Mouse (Mus musculus) forebrain, embryonic 11.5 days (tissue): ENCODE data around the gene Fam49a. TPM values are rescaled to one million over a fixed set of nuclear protein-coding genes. Genes with fewer than 3 reads are reported as not detected.
"Not testable (repeated sequence)": the region's sequence is repeated elsewhere in the genome, so short reads cannot be mapped to it uniquely, and the experiment has no call there.

ENCODE experiments used
- ATAC-seq: fragments of 200-750 bp; cut with Nextera tagmentation; replicated peaks from 2 replicates; pipeline ENCODE4 v1.8.0; 2017; ENCODE audit warnings: moderate TSS enrichment; ENCODE audit not compliant: low FRiP score
- DNase-seq: peaks from one replicate; pipeline ENCODE4 v3.0.0-alpha.2; 2017; ENCODE audit warnings: low spot score
- H3K27ac ChIP-seq: fragments of 300-500 bp; sonication (generic); 2 replicates; pipeline ENCODE4 v1.5.1; 2014; ENCODE audit warnings: low read depth, low read length
- H3K27me3 ChIP-seq: fragments of 300-500 bp; sonication (generic); 2 replicates; pipeline ENCODE4 v1.6.1; 2014; ENCODE audit warnings: mild to moderate bottlenecking, low read length, mixed read lengths; ENCODE audit not compliant: control insufficient read depth, insufficient read depth
- H3K36me3 ChIP-seq: fragments of 300-500 bp; sonication (generic); 2 replicates; pipeline ENCODE4 v1.6.1; 2014; ENCODE audit warnings: mild to moderate bottlenecking, low read length, moderate library complexity, mixed read lengths; ENCODE audit not compliant: control insufficient read depth, insufficient read depth
- H3K4me1 ChIP-seq: fragments of 300-500 bp; sonication (generic); replicated peaks from 2 replicates; pipeline ENCODE4 v1.6.1; 2014; ENCODE audit warnings: low read length, mixed read lengths; ENCODE audit not compliant: control insufficient read depth, insufficient read depth
- H3K4me2 ChIP-seq: fragments of 300-500 bp; sonication (generic); 2 replicates; pipeline ENCODE4 v1.6.1; 2014; ENCODE audit warnings: low read depth, mild to moderate bottlenecking, low read length, moderate library complexity, mixed read lengths; ENCODE audit not compliant: severe bottlenecking
- H3K4me3 ChIP-seq: fragments of 300-500 bp; sonication (generic); 2 replicates; pipeline ENCODE4 v1.5.1; 2014; ENCODE audit warnings: low read depth, low read length
- H3K9ac ChIP-seq: fragments of 300-500 bp; sonication (generic); 2 replicates; pipeline ENCODE4 v1.6.1; 2014; ENCODE audit warnings: low read length
- H3K9me3 ChIP-seq: fragments of 300-500 bp; sonication (generic); 2 replicates; pipeline ENCODE4 v1.6.1; 2016; ENCODE audit warnings: low read length, mixed read lengths; ENCODE audit not compliant: control insufficient read depth
- WGBS: fragments of 180-500 bp; shearing (Covaris S2); extraction: QIAGEN DNeasy Blood & Tissue Kit; methylation state at CpG from one replicate; pipeline ENCODE4 v1.1.7; 2014; 5-methylcytosine and 5-hydroxymethylcytosine counted together
- polyA plus RNA-seq: library from polyadenylated mRNA; unstranded; fragments of >200 nt; fragmentation: Nextera tagmentation; extraction: Ambion mirVana; gene quantifications from 2 replicates; pipeline ENCODE4 v1.2.1, GENCODE M21; 2014

Gene Fam49a
- polyA plus RNA-seq, 1 experiment from 2014 or later: 10.7 TPM

- DNase-seq: peak; percentile 94
- WGBS: 16% methylated on average over 18 of the region's 18 CpGs
These were observed 61.8 kb downstream of the Fam49a start for GRCm38 (mm10) chr12:12323616-12324223.

DNA sequence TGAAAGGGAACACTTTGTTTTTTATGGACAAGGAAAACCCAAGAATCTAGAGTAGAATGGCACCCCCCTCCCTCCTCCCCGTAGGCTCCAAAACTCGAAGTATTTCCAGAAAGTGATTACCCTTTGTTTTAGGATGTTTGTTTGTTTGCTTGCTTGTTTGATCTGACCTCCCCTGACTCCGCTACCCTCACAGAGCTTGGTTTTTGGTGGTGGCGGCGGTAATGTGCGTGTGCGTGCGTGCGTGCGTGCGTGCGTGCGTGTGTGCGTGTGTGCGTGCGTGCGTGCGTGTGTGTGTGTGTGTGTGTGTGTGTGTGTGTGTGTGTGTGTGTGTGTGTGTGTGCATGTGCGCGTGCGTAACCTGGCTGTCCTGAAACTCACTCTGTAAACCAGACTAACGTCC, 62.3 kb downstream of the Fam49a start:
- Histone ChIP-seq H3K27ac (peak overlapping the region; percentile 77; the same call in 1 of the 2 replicates), H3K9ac (peak overlapping the region; percentile 58; the same call in 1 of the 2 replicates), H3K4me2 (peak overlapping the region; percentile 46; the same call in 1 of the 2 replicates)
- ATAC-seq, H3K9me3 ChIP-seq, H3K36me3 ChIP-seq, H3K4me3 ChIP-seq, H3K27me3 ChIP-seq, H3K4me1 ChIP-seq: not testable (repeated sequence)
- WGBS: 86% methylated on average over 22 of the region's 22 CpGs
- peak; percentile 41 for DNase-seq

More at GRCm38 (mm10) chr12:12323616-12324223, 61.8 kb downstream of the Fam49a start:
- H3K4me2 ChIP-seq: peak overlapping the region; percentile 46
- H3K9ac ChIP-seq: peak overlapping the region; percentile 58
- peak overlapping the region; percentile 77 for H3K27ac ChIP-seq
- ATAC-seq: peak; percentile 90
- no peaks in the 10 kb centered on the region for H3K27me3 ChIP-seq
- H3K4me1 ChIP-seq: no peaks in the 10 kb centered on the region
- no peaks in the 10 kb centered on the region for H3K36me3 ChIP-seq
- no peaks in the 10 kb centered on the region for H3K9me3 ChIP-seq
- H3K4me3 ChIP-seq: peak overlapping the region; percentile 20

- ATAC-seq (no peak), DNase-seq (no peak)
- Histone ChIP-seq H3K27me3 (no peaks in the 10 kb centered on the region), H3K9me3 (no peaks in the 10 kb centered on the region), H3K4me1 (no peaks in the 10 kb centered on the region), H3K4me3 (no peak overlapping the region), H3K36me3 (no peaks in the 10 kb centered on the region), H3K27ac (no peak overlapping the region), H3K9ac (no peak overlapping the region), H3K4me2 (no peak overlapping the region)
- WGBS: 92% methylated on average over 11 of the region's 11 CpGs
These were observed 71.8 kb downstream of the Fam49a start for GRCm38 (mm10) chr12:12333526-12334310.

- ATAC-seq: no peak
- Histone ChIP-seq H3K36me3 (no peaks in the 10 kb centered on the region), H3K4me2 (no peak overlapping the region), H3K9me3 (no peaks in the 10 kb centered on the region), H3K4me1 (no peaks in the 10 kb centered on the region), H3K27ac (no peak overlapping the region), H3K27me3 (no peaks in the 10 kb centered on the region), H3K9ac (no peak overlapping the region), H3K4me3 (no peak overlapping the region)
- 86% methylated on average over 5 of the region's 5 CpGs for WGBS
- DNase-seq: no peak
These were observed 72.5 kb downstream of the Fam49a start for GRCm38 (mm10) chr12:12334486-12334885.

- 91% methylated on average over 7 of the region's 7 CpGs for WGBS
- Histone ChIP-seq H3K9me3 (no peaks in the 10 kb centered on the region), H3K4me3 (no peak overlapping the region), H3K9ac (no peak overlapping the region), H3K27me3 (no peaks in the 10 kb centered on the region), H3K36me3 (no peaks in the 10 kb centered on the region), H3K4me1 (no peaks in the 10 kb centered on the region), H3K27ac (no peak overlapping the region), H3K4me2 (no peak overlapping the region)
- DNase-seq (no peak), ATAC-seq (no peak)
These were observed 73.6 kb downstream of the Fam49a start for GRCm38 (mm10) chr12:12335566-12335965.

DNA sequence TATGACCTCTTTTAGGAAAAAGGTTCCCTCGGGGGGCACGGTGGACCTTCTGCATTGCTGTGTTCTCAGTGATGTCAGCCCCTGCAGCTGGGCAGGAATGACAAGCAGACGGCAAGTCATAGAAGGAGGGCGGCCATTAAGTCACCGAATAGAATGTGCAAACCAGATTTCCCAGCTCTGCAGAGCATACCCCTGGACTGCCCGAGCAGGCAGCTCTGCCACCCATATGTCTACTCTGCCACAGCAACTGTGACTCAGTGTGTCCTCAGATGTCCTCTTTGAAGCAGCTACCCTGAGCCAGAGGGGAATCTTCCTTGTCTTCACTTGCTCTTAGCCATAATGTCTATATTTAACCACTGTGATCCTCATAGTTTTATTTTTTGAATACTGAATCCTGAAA, 75.4 kb downstream of the Fam49a start:
- no peaks in the 10 kb centered on the region for H3K27me3 ChIP-seq
- no peak overlapping the region for H3K27ac ChIP-seq
- no peak overlapping the region for H3K4me2 ChIP-seq
- H3K9ac ChIP-seq: no peak overlapping the region
- 91% methylated on average over 6 of the region's 6 CpGs for WGBS
- no peak overlapping the region for H3K4me3 ChIP-seq
- ATAC-seq (no peak), DNase-seq (no peak)
- no peaks in the 10 kb centered on the region for H3K36me3 ChIP-seq
- H3K9me3 ChIP-seq: no peaks in the 10 kb centered on the region
- H3K4me1 ChIP-seq: no peaks in the 10 kb centered on the region

- Histone ChIP-seq H3K9me3 (no peaks in the 10 kb centered on the region), H3K4me1 (no peaks in the 10 kb centered on the region), H3K9ac (no peak overlapping the region), H3K4me2 (no peak overlapping the region), H3K4me3 (no peak overlapping the region), H3K27ac (no peak overlapping the region), H3K27me3 (no peaks in the 10 kb centered on the region), H3K36me3 (no peaks in the 10 kb centered on the region)
- DNase-seq (no peak), ATAC-seq (no peak)
- whole genome bisulfite sequencing: 92% methylated on average over 2 of the region's 2 CpGs
These were observed 81.4 kb downstream of the Fam49a start for GRCm38 (mm10) chr12:12343320-12343719.

GRCm38 (mm10) chr12:12348625-12349024, 86.7 kb downstream of the Fam49a start:
- ATAC-seq: no peak
- no peaks in the 10 kb centered on the region for H3K36me3 ChIP-seq
- no peak overlapping the region for H3K9ac ChIP-seq
- 80% methylated on average over 2 of the region's 2 CpGs for WGBS
- no peak overlapping the region for H3K4me2 ChIP-seq
- H3K4me3 ChIP-seq: no peak overlapping the region
- no peak for DNase-seq
- H3K27me3 ChIP-seq: no peaks in the 10 kb centered on the region
- no peak overlapping the region for H3K27ac ChIP-seq
- H3K4me1 ChIP-seq: no peaks in the 10 kb centered on the region
- H3K9me3 ChIP-seq: no peaks in the 10 kb centered on the region
